Mouse (Mus musculus) embryonic fibroblast, embryonic 13.5 days (primary cell): ENCODE measurements around the gene Pwwp2b.

Experiments used
- CTCF ChIP-seq: IDR thresholded peaks from 2 replicates; pipeline ENCODE4 v1.5.1; 2011; ENCODE audit warnings: mild to moderate bottlenecking, control low read depth, low read length, moderate library complexity, borderline replicate concordance; ENCODE audit not compliant: insufficient read depth
- POLR2A ChIP-seq: IDR thresholded peaks from 2 replicates; pipeline ENCODE4 v1.6.1; 2011; ENCODE audit warnings: low read depth, mild to moderate bottlenecking, control low read depth, low read length, moderate library complexity

- TF ChIP-seq CTCF (no peak), POLR2A (no peak)
Observed at GRCm38 (mm10) chr7:139224070-139224469, 24.2 kb upstream of the Pwwp2b start.
